Mouse (Mus musculus) kidney, embryonic 15.5 days (tissue): Measurements from ENCODE around the gene Pramel3. TPM values are rescaled to one million over a fixed set of nuclear protein-coding genes. Genes with fewer than 3 reads are reported as not detected.
"Not testable (repeated sequence)": the region's sequence is repeated elsewhere in the genome, so short reads cannot be mapped to it uniquely, and the experiment has no call there.

Experiments
- ATAC-seq: fragments of 200-750 bp; cut with Nextera tagmentation; replicated peaks from 2 replicates; pipeline ENCODE4 v1.8.0; 2017; ENCODE audit warnings: moderate TSS enrichment; ENCODE audit not compliant: low FRiP score
- H3K27ac ChIP-seq: fragments of 300-500 bp; sonication (generic); 2 replicates; pipeline ENCODE4 v1.5.1; 2015; ENCODE audit warnings: mild to moderate bottlenecking, inconsistent platforms
- H3K27me3 ChIP-seq: fragments of 300-500 bp; sonication (generic); 2 replicates; pipeline ENCODE4 v1.6.1; 2015; ENCODE audit warnings: inconsistent platforms
- H3K36me3 ChIP-seq: fragments of 300-500 bp; sonication (generic); 2 replicates; pipeline ENCODE4 v1.6.1; 2015; ENCODE audit warnings: inconsistent platforms
- H3K4me1 ChIP-seq: fragments of 300-500 bp; sonication (generic); 2 replicates; pipeline ENCODE4 v1.6.1; 2015; ENCODE audit warnings: inconsistent platforms
- H3K4me2 ChIP-seq: fragments of 300-500 bp; sonication (generic); 2 replicates; pipeline ENCODE4 v1.6.1; 2015; ENCODE audit warnings: moderate library complexity, mild to moderate bottlenecking, inconsistent platforms
- H3K4me3 ChIP-seq: fragments of 300-500 bp; sonication (generic); replicated peaks from 2 replicates; pipeline ENCODE4 v1.5.1; 2015; ENCODE audit warnings: mild to moderate bottlenecking, inconsistent platforms
- H3K9ac ChIP-seq: fragments of 300-500 bp; sonication (generic); 2 replicates; pipeline ENCODE4 v1.6.1; 2015; ENCODE audit warnings: mild to moderate bottlenecking, inconsistent platforms
- H3K9me3 ChIP-seq: fragments of 300-500 bp; sonication (generic); replicated peaks from 2 replicates; pipeline ENCODE4 v1.6.1; 2016; ENCODE audit warnings: inconsistent platforms
- WGBS: fragments of 180-500 bp; shearing (Covaris S2); methylation state at CpG from one replicate; pipeline ENCODE4 v1.1.7; 2015; ENCODE audit warnings: mixed read lengths; 5-methylcytosine and 5-hydroxymethylcytosine counted together
- polyA plus RNA-seq: library from polyadenylated mRNA; unstranded; fragments of >200 nt; fragmentation: Nextera tagmentation; extraction: Ambion mirVana; gene quantifications from 2 replicates; pipeline ENCODE4 v1.2.1, GENCODE M21; 2015

Gene Pramel3
- not detected in 2 replicates for polyA plus RNA-seq

GRCm38 (mm10) chrX:135302007-135302406 is at the start of gene Pramel3:
Pramel3 (plus strand) TSS chrX:135302307.
- not testable (repeated sequence) for H3K9ac ChIP-seq, H3K9me3 ChIP-seq, H3K4me2 ChIP-seq, ATAC-seq, H3K4me3 ChIP-seq, H3K27me3 ChIP-seq, H3K36me3 ChIP-seq, H3K27ac ChIP-seq, H3K4me1 ChIP-seq
- WGBS: 97% methylated on average over 14 of the region's 14 CpGs

GRCm38 (mm10) chrX:135360685-135361084 is 58.6 kb downstream of the Pramel3 start:
- not testable (repeated sequence) for H3K36me3 ChIP-seq, H3K9ac ChIP-seq, H3K9me3 ChIP-seq, H3K4me3 ChIP-seq, H3K4me1 ChIP-seq, H3K27ac ChIP-seq, H3K4me2 ChIP-seq, H3K27me3 ChIP-seq, ATAC-seq
- 31% methylated on average over 3 of the region's 6 CpGs for WGBS

GRCm38 (mm10) chrX:135361943-135362342 is 59.8 kb downstream of the Pramel3 start:
- H3K4me1 ChIP-seq, H3K9ac ChIP-seq, H3K27me3 ChIP-seq, ATAC-seq, H3K27ac ChIP-seq, H3K9me3 ChIP-seq, H3K4me2 ChIP-seq, H3K36me3 ChIP-seq, H3K4me3 ChIP-seq: not testable (repeated sequence)
- no CpG with 5 or more reads among the region's 4 CpGs for WGBS

Other genes starting within 250 kb of the Pramel3 start
- gene Gm15023, start 124.7 kb upstream of the Pramel3 start, polyA plus RNA-seq: not detected in 2 replicates
- gene Tceal6, start 91.6 kb upstream of the Pramel3 start, polyA plus RNA-seq: 0.74 and 0.80 TPM in 2 replicates
- not detected in 2 replicates for gene Gm5128, start 71.0 kb downstream of the Pramel3 start, polyA plus RNA-seq
- not detected in 2 replicates for gene Gm7903, start 131.5 kb downstream of the Pramel3 start, polyA plus RNA-seq
- gene AV320801, start 192.3 kb downstream of the Pramel3 start, polyA plus RNA-seq: not detected in 2 replicates